Mouse (Mus musculus) kidney, adult 2 months (tissue): ENCODE data around the gene Sugct.

Experiments
- CTCF ChIP-seq: fragments of 200-500 bp; conservative IDR thresholded peaks from 2 replicates; pipeline ENCODE4 v1.5.1; 2011; ENCODE audit warnings: low read depth, mild to moderate bottlenecking, control low read depth, low read length, moderate library complexity, mixed read lengths; ENCODE audit not compliant: insufficient read depth, insufficient read length
- POLR2A ChIP-seq: fragments of 200-500 bp; IDR thresholded peaks from one replicate; pipeline ENCODE4 v1.6.1; 2011; ENCODE audit warnings: low read depth, low read length, control low read depth

DNA sequence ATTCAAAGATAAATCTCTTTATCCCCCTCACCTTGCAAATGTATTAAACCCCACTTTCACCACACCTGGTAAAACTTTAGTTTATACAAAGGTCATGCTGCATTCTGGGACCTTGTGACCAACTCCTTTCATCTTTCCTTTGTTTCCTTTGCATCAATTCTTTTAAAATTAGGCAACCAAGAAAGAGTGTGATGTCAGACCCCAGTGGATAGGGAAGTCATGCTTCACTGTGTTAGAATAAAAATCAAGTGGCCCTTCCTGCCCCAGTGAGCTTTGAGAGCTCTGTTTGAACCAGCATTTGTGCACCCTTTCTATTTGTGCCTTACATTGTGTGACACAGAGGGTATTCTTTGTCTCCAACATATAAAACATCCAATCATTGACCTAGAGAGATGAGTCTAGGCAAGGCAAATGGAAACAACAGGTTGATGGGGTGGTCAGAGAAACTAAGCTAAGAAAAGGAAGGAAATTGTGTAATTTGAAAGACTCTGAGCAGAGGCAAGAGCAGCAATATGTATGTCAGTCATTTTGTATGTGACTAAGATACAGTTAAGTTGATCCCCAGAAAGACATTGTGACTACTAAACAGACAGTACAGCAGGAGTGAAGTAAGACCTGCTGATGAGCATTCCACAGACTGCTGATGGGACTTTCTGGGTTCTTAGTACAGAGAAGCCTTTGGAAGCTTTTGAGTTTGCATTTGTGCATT lies 797.1 kb downstream of the Sugct start:
- no peak for TF ChIP-seq POLR2A
- TF ChIP-seq CTCF = no peak
